Mouse (Mus musculus) small intestine, adult 2 months (tissue): ENCODE results near the gene Gm21915. TPM values are rescaled to one million over a fixed set of nuclear protein-coding genes. Genes with fewer than 3 reads are reported as not detected.

Experiments
- H3K27ac ChIP-seq: fragments of 200-500 bp; 2 replicates; pipeline ENCODE4 v1.5.1; 2012; ENCODE audit warnings: low read depth, low read length, control low read depth, inconsistent platforms; ENCODE audit not compliant: insufficient read depth
- H3K27me3 ChIP-seq: fragments of 200-500 bp; 2 replicates; pipeline ENCODE4 v1.6.1; 2012; ENCODE audit warnings: mild to moderate bottlenecking, moderate library complexity, low read length, inconsistent platforms; ENCODE audit not compliant: control insufficient read depth, insufficient read depth
- H3K36me3 ChIP-seq: fragments of 200-500 bp; 2 replicates; pipeline ENCODE4 v1.6.1; 2012; ENCODE audit warnings: mild to moderate bottlenecking, low read length, control low read depth, inconsistent platforms; ENCODE audit not compliant: control insufficient read depth, insufficient read depth
- H3K4me1 ChIP-seq: fragments of 200-500 bp; 2 replicates; pipeline ENCODE4 v1.6.1; 2012; ENCODE audit warnings: low read length, inconsistent platforms, mixed read lengths; ENCODE audit not compliant: control insufficient read depth, insufficient read depth, insufficient read length
- H3K4me3 ChIP-seq: fragments of 200-500 bp; 2 replicates; pipeline ENCODE4 v1.5.1; 2012; ENCODE audit warnings: low read depth, mild to moderate bottlenecking, control low read depth, inconsistent platforms, low read length, moderate library complexity
- CTCF ChIP-seq: fragments of 200-500 bp; IDR thresholded peaks from 2 replicates; pipeline ENCODE4 v1.5.1; 2012; ENCODE audit warnings: low read depth, mild to moderate bottlenecking, control low read depth, inconsistent platforms, low read length, moderate library complexity, mixed read lengths; ENCODE audit not compliant: insufficient replicate concordance, insufficient read length; ENCODE audit errors: extremely low read depth
- POLR2A ChIP-seq: fragments of 200-500 bp; IDR thresholded peaks from 2 replicates; pipeline ENCODE4 v1.6.1; 2012; ENCODE audit warnings: low read depth, mild to moderate bottlenecking, control low read depth, inconsistent platforms, low read length, moderate library complexity
- WGBS: fragments of 180-500 bp; shearing (Covaris S2); methylation state at CpG from one replicate; pipeline ENCODE4 v1.1.7; 2018; 5-methylcytosine and 5-hydroxymethylcytosine counted together
- polyA plus RNA-seq: library from polyadenylated mRNA; depleted of rRNA; stranded (reverse); fragments of >200 nt; gene quantifications from 2 replicates; pipeline ENCODE4 v1.2.3, GENCODE M21; 2012

Gene Gm21915
- polyA plus RNA-seq, 1 experiment, result not detected

- TF ChIP-seq POLR2A (no peak), CTCF (no peak)
- Histone ChIP-seq H3K27me3 (no peaks in the 10 kb centered on the region), H3K4me1 (peaks cover 5% of the 10 kb centered on the region), H3K36me3 (no peaks in the 10 kb centered on the region), H3K4me3 (no peak overlapping the region), H3K27ac (no peak overlapping the region)
- WGBS, result 64% methylated on average over 2 of the region's 2 CpGs
These were observed 29.1 kb upstream of the Gm21915 start for GRCm38 (mm10) chr9:40641318-40641717.

- H3K4me1 ChIP-seq, result peaks cover 5% of the 10 kb centered on the region
- H3K36me3 ChIP-seq, result no peaks in the 10 kb centered on the region
- H3K27ac ChIP-seq, result no peak overlapping the region
- H3K4me3 ChIP-seq, result no peak overlapping the region
- no peaks in the 10 kb centered on the region for H3K27me3 ChIP-seq
- TF ChIP-seq POLR2A, result no peak
- TF ChIP-seq CTCF, result no peak
- 40% methylated on average over 16 of the region's 16 CpGs for WGBS
These were observed 27.8 kb upstream of the Gm21915 start for GRCm38 (mm10) chr9:40642470-40643220.

GRCm38 (mm10) chr9:40649444-40649843 lies 21.0 kb upstream of the Gm21915 start:
- no peaks in the 10 kb centered on the region for H3K36me3 ChIP-seq
- no peaks in the 10 kb centered on the region for H3K4me1 ChIP-seq
- 83% methylated on average over 3 of the region's 3 CpGs for WGBS
- no peak overlapping the region for H3K27ac ChIP-seq
- TF ChIP-seq POLR2A, result no peak
- no peak for TF ChIP-seq CTCF
- H3K4me3 ChIP-seq, result no peak overlapping the region
- no peaks in the 10 kb centered on the region for H3K27me3 ChIP-seq

- Histone ChIP-seq H3K36me3 (no peaks in the 10 kb centered on the region), H3K4me3 (no peak overlapping the region), H3K4me1 (no peaks in the 10 kb centered on the region), H3K27me3 (no peaks in the 10 kb centered on the region), H3K27ac (no peak overlapping the region)
- no peak for TF ChIP-seq CTCF
- no peak for TF ChIP-seq POLR2A
- 77% methylated on average over 6 of the region's 6 CpGs for WGBS
These were observed 20.4 kb upstream of the Gm21915 start for GRCm38 (mm10) chr9:40649983-40650382.

- 64% methylated on average over 4 of the region's 4 CpGs for WGBS
- no peaks in the 10 kb centered on the region for H3K36me3 ChIP-seq
- no peaks in the 10 kb centered on the region for H3K4me1 ChIP-seq
- H3K4me3 ChIP-seq, result no peak overlapping the region
- no peak overlapping the region for H3K27ac ChIP-seq
- no peaks in the 10 kb centered on the region for H3K27me3 ChIP-seq
- TF ChIP-seq POLR2A (no peak), CTCF (no peak)
These were observed 19.1 kb upstream of the Gm21915 start for GRCm38 (mm10) chr9:40651239-40651859.

- Histone ChIP-seq H3K36me3 (no peaks in the 10 kb centered on the region), H3K4me1 (no peaks in the 10 kb centered on the region), H3K27me3 (no peaks in the 10 kb centered on the region), H3K27ac (no peak overlapping the region), H3K4me3 (no peak overlapping the region)
- TF ChIP-seq CTCF (no peak), POLR2A (no peak)
- WGBS, result 32% methylated on average over 9 of the region's 9 CpGs
These were observed 17.7 kb upstream of the Gm21915 start for GRCm38 (mm10) chr9:40652757-40653156.

- 76% methylated on average over 9 of the region's 9 CpGs for WGBS
These were observed 4.1 kb upstream of the Gm21915 start for GRCm38 (mm10) chr9:40666190-40666803.

More at GRCm38 (mm10) chr9:40666190-40666803, 4.1 kb upstream of the Gm21915 start:
- no peak overlapping the region for H3K27ac ChIP-seq
- no peak for TF ChIP-seq CTCF
- H3K4me1 ChIP-seq, result no peaks in the 10 kb centered on the region
- no peaks in the 10 kb centered on the region for H3K27me3 ChIP-seq
- H3K4me3 ChIP-seq, result no peak overlapping the region
- H3K36me3 ChIP-seq, result no peaks in the 10 kb centered on the region
